Mouse (Mus musculus): ENCODE measurements around the gene 5330417C22Rik. TPM values are rescaled to one million over a fixed set of nuclear protein-coding genes. Genes with fewer than 3 reads are reported as not detected.
A peak's percentile ranks its signal among the peaks of the same experiment; 100 is the strongest.

5330417C22Rik gene
- polyA plus RNA-seq, 1 experiment, result 149 TPM

DNA sequence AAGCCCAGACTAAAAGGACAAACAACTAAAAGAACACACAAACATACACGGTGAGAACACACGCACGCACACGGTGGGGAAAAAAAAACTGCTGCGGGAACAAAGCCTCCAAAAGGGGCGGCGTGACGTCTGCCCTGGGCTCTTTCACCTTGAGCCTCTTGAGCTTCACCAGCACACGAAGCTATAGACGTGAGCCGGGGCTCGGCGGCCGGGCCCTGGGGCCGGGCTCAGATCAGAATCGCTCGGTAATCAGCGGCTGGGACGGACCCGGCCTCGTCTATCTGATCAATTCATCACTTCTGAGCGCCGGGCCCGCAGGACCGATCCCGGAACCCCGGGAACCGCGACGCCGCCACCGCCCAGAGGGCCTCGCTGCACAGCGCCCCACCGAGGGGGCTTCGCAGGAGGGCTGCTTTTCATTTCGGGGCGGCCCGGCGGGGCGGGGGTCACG lies 17.8 kb upstream of the 5330417C22Rik start:
- Histone ChIP-seq H3K27ac (ENCODE audit: control insufficient read depth, insufficient read depth, low read depth, low read length) (no peak overlapping the region), H3K4me1 (ENCODE audit: control insufficient read depth, insufficient read depth, low read length) (no peaks in the 10 kb centered on the region; the same call in 1 of the 2 replicates), H3K36me3 (ENCODE audit: control insufficient read depth, insufficient read depth, low read length) (no peaks in the 10 kb centered on the region; the same call in 1 of the 2 replicates), H3K27me3 (ENCODE audit: control insufficient read depth, insufficient read depth, low read length) (no peaks in the 10 kb centered on the region), H3K4me3 (ENCODE audit: control insufficient read depth, low read depth, low read length) (peak overlapping the region; percentile 87)
- TF ChIP-seq POLR2A (IDR thresholded peaks at IDR 0.05; ENCODE audit: control insufficient read depth, low read depth, low read length) (no peak), CTCF (IDR thresholded peaks at IDR 0.05; ENCODE audit: control insufficient read depth, insufficient read depth, insufficient replicate concordance, low read depth, low read length) (no peak)

DNA sequence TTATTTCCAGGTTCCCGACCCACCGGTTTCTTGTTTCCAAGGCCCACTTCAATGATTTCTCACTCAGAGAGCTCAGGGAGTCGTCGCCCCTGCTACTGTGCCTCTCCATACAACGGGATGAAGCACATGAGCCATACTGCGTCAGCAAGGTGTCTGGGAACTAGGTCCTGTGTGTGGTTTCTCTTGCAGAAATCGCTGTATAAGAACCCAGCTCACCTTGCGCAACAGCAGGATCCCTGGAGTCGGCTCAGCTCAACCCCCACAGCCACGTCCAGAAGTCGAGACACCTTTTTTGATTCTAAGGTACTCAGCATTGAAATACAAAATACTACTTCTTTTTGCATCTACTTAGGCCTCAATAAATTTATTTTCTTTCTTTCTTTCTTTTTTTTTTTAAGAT lies 6.0 kb upstream of the 5330417C22Rik start:
- Histone ChIP-seq H3K27me3 (ENCODE audit: control insufficient read depth, insufficient read depth, low read length) (no peaks in the 10 kb centered on the region), H3K4me3 (ENCODE audit: control insufficient read depth, low read depth, low read length) (no peak overlapping the region), H3K4me1 (ENCODE audit: control insufficient read depth, insufficient read depth, low read length) (peaks cover 2% of the 10 kb centered on the region), H3K27ac (ENCODE audit: control insufficient read depth, insufficient read depth, low read depth, low read length) (no peak overlapping the region), H3K36me3 (ENCODE audit: control insufficient read depth, insufficient read depth, low read length) (no peaks in the 10 kb centered on the region)
- TF ChIP-seq CTCF (IDR thresholded peaks at IDR 0.05; ENCODE audit: control insufficient read depth, insufficient read depth, insufficient replicate concordance, low read depth, low read length) (no peak), POLR2A (IDR thresholded peaks at IDR 0.05; ENCODE audit: control insufficient read depth, low read depth, low read length) (no peak)

DNA sequence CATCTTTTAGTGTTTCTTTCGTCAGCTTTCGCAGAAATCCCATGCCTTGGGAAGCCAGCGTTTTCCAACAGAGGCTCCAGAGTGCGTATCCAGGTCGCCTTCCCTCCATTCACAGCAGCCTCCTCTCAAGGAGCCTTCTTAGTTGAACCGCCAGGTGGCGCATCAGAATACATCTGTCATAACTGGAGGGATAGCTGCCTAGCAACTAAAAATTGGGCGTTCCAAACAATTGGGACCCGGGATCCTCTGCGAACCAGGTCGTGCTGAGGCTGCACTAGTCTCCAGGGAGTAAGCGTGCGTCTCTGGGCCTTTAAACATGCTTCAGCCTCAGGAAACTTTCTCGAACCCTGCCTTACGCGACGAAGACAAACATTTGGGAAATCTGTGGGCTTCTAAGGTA lies 967 bp upstream of the 5330417C22Rik start:
- no peak overlapping the region for H3K27ac ChIP-seq (ENCODE audit: control insufficient read depth, insufficient read depth, low read depth, low read length)
- no peaks in the 10 kb centered on the region for H3K27me3 ChIP-seq (ENCODE audit: control insufficient read depth, insufficient read depth, low read length)
- H3K4me3 ChIP-seq (ENCODE audit: control insufficient read depth, low read depth, low read length), result peak overlapping the region; percentile 88
- no peaks in the 10 kb centered on the region for H3K36me3 ChIP-seq (ENCODE audit: control insufficient read depth, insufficient read depth, low read length)
- H3K4me1 ChIP-seq (ENCODE audit: control insufficient read depth, insufficient read depth, low read length), result peaks cover 2% of the 10 kb centered on the region
- peak; percentile 63 for TF ChIP-seq CTCF (IDR thresholded peaks at IDR 0.05; ENCODE audit: control insufficient read depth, insufficient read depth, insufficient replicate concordance, low read depth, low read length)
- TF ChIP-seq POLR2A (IDR thresholded peaks at IDR 0.05; ENCODE audit: control insufficient read depth, low read depth, low read length), result peak; percentile 63; the same call in 1 of the 2 replicates

DNA sequence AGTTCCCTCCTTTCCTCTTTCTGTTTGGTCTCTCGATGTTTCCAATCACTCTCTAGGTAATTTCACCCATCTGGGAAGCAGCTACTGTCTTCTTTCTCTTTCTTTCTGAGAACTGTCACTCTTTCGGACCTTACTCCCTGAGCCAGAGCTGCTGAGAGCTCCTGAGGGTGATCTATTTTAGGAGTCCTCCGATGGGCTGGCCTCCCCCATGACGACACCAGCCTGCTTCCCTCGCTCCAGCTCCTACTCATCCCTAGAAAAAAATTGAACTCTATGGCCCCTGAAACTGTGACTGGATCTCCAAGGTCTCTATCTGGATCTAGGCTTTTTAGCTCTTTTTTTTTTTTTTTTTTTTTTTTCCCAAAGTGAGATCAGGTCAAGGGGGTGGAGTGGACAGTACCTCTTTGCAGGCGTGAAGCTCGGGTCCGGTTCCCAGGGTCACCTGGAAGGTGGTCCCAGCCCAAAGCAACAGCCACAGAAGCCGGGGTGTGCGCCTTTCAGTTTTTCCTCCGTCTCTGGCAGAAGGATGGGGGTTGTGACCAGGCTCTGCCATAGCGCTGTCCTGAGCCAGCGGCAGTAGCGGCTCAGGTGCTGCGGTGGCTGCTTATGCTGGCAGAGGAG lies 330 bp downstream of the 5330417C22Rik start:
- no peaks in the 10 kb centered on the region for H3K36me3 ChIP-seq (ENCODE audit: control insufficient read depth, insufficient read depth, low read length)
- H3K27me3 ChIP-seq (ENCODE audit: control insufficient read depth, insufficient read depth, low read length), result no peaks in the 10 kb centered on the region
- peak overlapping the region; percentile 87 for H3K4me3 ChIP-seq (ENCODE audit: control insufficient read depth, low read depth, low read length)
- TF ChIP-seq POLR2A (IDR thresholded peaks at IDR 0.05; ENCODE audit: control insufficient read depth, low read depth, low read length), result no peak
- no peak for TF ChIP-seq CTCF (IDR thresholded peaks at IDR 0.05; ENCODE audit: control insufficient read depth, insufficient read depth, insufficient replicate concordance, low read depth, low read length)
- H3K27ac ChIP-seq (ENCODE audit: control insufficient read depth, insufficient read depth, low read depth, low read length), result no peak overlapping the region
- peaks cover 2% of the 10 kb centered on the region for H3K4me1 ChIP-seq (ENCODE audit: control insufficient read depth, insufficient read depth, low read length)

DNA sequence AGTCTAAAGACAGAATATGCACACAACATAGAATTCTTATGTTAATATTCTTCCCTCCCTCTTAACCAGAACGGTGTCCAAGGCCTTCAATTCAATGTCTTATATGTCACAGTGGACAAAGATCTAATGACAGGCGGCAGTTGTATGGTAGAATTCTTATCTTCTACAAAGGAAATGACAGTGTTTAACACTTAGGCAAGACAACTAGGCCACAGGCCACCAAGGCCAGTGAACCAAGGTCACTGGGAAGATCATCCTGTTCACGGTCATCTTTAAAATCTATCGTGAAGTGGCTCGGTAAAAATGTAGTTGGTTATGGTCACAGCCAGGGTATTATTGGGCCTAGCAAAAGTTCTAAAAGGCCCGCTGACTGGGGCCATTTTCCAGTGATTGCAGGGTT lies 2.4 kb downstream of the 5330417C22Rik start, which contains the start of gene 1700013F07Rik:
1700013F07Rik (plus strand) TSS at position 200 of the 400 bp plus-strand sequence.
- Histone ChIP-seq H3K27ac (ENCODE audit: control insufficient read depth, insufficient read depth, low read depth, low read length) (no peak within 1 kb of the TSS), H3K4me3 (ENCODE audit: control insufficient read depth, low read depth, low read length) (peak within 1 kb of the TSS; percentile 73)

DNA sequence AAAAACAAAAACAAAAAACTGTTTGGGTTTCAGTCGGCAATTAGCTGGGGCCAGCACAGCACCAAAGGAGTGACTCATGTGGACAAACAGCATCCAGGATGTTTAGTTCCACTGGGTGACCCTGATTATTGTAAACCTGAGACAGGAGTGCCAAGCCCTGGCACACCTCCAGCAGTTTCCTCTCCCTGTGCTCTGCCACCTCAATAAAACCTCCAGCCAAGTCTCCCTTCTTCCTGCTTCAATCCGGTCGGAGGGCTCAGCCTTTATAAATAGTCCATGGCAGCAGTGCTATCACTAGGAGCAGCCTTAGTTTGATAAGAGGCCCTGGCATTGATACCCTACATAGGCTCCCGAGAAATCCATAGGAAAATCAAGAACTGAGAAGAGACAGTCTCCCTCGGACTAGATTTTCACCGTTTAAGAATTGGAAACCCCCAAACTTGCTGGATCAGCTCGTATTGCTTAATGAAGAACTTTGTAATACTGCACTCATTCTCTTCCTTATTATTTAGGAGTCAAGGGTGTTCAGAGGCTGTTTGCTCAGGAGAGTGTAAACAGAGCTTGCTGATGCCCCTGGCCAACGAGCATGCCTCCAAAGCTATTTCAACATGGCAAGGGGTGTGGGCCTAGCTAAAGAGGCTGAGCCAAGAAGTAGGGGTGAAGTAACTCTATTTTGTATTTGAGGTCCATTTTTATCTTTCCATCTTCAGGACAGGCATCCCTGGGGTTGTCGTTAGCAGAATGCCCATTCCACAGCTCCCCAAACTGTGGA lies 3.0 kb downstream of the 5330417C22Rik start:
- TF ChIP-seq CTCF (IDR thresholded peaks at IDR 0.05; ENCODE audit: control insufficient read depth, insufficient read depth, insufficient replicate concordance, low read depth, low read length) (no peak), POLR2A (IDR thresholded peaks at IDR 0.05; ENCODE audit: control insufficient read depth, low read depth, low read length) (no peak)
- H3K27ac ChIP-seq (ENCODE audit: control insufficient read depth, insufficient read depth, low read depth, low read length), result no peak overlapping the region

More for the DNA sequence above, 2.4 kb downstream of the 5330417C22Rik start, which contains the start of gene 1700013F07Rik:
- Histone ChIP-seq H3K4me1 (ENCODE audit: control insufficient read depth, insufficient read depth, low read length) (peaks cover 2% of the 10 kb centered on the region), H3K36me3 (ENCODE audit: control insufficient read depth, insufficient read depth, low read length) (no peaks in the 10 kb centered on the region), H3K27me3 (ENCODE audit: control insufficient read depth, insufficient read depth, low read length) (no peaks in the 10 kb centered on the region)
- TF ChIP-seq CTCF (IDR thresholded peaks at IDR 0.05; ENCODE audit: control insufficient read depth, insufficient read depth, insufficient replicate concordance, low read depth, low read length), result no peak

DNA sequence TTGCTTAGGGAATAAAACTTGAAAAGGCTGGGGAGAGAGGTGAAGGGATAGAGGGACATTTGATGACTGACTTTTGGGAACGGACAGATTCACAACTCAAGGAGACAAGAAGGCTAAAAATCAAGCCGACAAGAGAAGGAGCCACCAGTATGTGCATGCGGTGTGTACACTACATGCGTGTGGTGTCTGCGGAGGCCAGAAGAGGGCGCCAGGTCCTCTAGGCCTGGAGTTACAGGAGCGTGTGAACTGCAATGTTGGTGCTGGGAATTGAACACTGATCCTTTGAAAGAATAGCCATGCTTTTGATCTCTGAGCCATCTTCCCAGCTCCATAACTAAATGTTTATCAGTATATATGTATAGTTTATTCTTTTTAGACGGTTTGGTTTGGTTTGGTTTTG lies 7.8 kb downstream of the 5330417C22Rik start:
- Histone ChIP-seq H3K4me3 (ENCODE audit: control insufficient read depth, low read depth, low read length) (no peak overlapping the region), H3K4me1 (ENCODE audit: control insufficient read depth, insufficient read depth, low read length) (no peaks in the 10 kb centered on the region), H3K27ac (ENCODE audit: control insufficient read depth, insufficient read depth, low read depth, low read length) (no peak overlapping the region), H3K27me3 (ENCODE audit: control insufficient read depth, insufficient read depth, low read length) (no peaks in the 10 kb centered on the region), H3K36me3 (ENCODE audit: control insufficient read depth, insufficient read depth, low read length) (no peaks in the 10 kb centered on the region)
- TF ChIP-seq POLR2A (IDR thresholded peaks at IDR 0.05; ENCODE audit: control insufficient read depth, low read depth, low read length) (no peak), CTCF (IDR thresholded peaks at IDR 0.05; ENCODE audit: control insufficient read depth, insufficient read depth, insufficient replicate concordance, low read depth, low read length) (peak; percentile 61; the same call in 1 of the 2 replicates)

More for the DNA sequence above, 3.0 kb downstream of the 5330417C22Rik start:
- Histone ChIP-seq H3K4me1 (ENCODE audit: control insufficient read depth, insufficient read depth, low read length) (peaks cover 2% of the 10 kb centered on the region), H3K27me3 (ENCODE audit: control insufficient read depth, insufficient read depth, low read length) (no peaks in the 10 kb centered on the region), H3K36me3 (ENCODE audit: control insufficient read depth, insufficient read depth, low read length) (no peaks in the 10 kb centered on the region), H3K4me3 (ENCODE audit: control insufficient read depth, low read depth, low read length) (peak overlapping the region; percentile 30)
